Mouse (Mus musculus) CH12.LX (cell line): Measurements from ENCODE around the gene Washc1.

Source experiments
- CHD1 ChIP-seq: IDR thresholded peaks from 2 replicates; pipeline ENCODE4 v1.6.1; 2012; ENCODE audit warnings: low read depth, low read length, improper control_type of control experiment, inconsistent platforms
- CTCF ChIP-seq, 2 experiments: IDR thresholded peaks in 1 of 2; conservative IDR thresholded peaks in 1 of 2; 2 replicates each; pipeline ENCODE4 v1.5.1; 2011 to 2012; ENCODE audit warnings: low read depth in 2 of 2, low read length in 2 of 2, improper control_type of control experiment in 1 of 2, inconsistent platforms in 1 of 2, mild to moderate bottlenecking in 1 of 2, moderate library complexity in 1 of 2
- EP300 ChIP-seq: IDR thresholded peaks from 2 replicates; pipeline ENCODE4 v1.6.1; 2011; ENCODE audit warnings: low read length, improper control_type of control experiment
- ETS1 ChIP-seq: conservative IDR thresholded peaks from 2 replicates; pipeline ENCODE4 v1.6.1; 2012; ENCODE audit warnings: low read depth, mild to moderate bottlenecking, inconsistent platforms, low read length, improper control_type of control experiment, moderate library complexity
- MAFK ChIP-seq: IDR thresholded peaks from 2 replicates; pipeline ENCODE4 v1.6.1; 2011; ENCODE audit warnings: low read length, improper control_type of control experiment; ENCODE audit not compliant: insufficient replicate concordance
- RAD21 ChIP-seq: IDR thresholded peaks from 2 replicates; pipeline ENCODE4 v1.6.1; 2011; ENCODE audit warnings: low read depth, mild to moderate bottlenecking, low read length, improper control_type of control experiment, moderate library complexity
- ZC3H11A ChIP-seq: IDR thresholded peaks from 2 replicates; pipeline ENCODE4 v1.6.1; 2012; ENCODE audit warnings: low read depth, mild to moderate bottlenecking, inconsistent platforms, low read length, improper control_type of control experiment

- TF ChIP-seq CTCF (conservative IDR thresholded peaks at IDR 0.05 in 1 of 2, IDR thresholded peaks at IDR 0.05 in 1 of 2; ENCODE audit: low read depth in 2 of 2, low read length in 2 of 2) (no peak), ZC3H11A (no peak), EP300 (no peak), CHD1 (no peak), ETS1 (no peak), RAD21 (no peak), MAFK (no peak)
Measured at GRCm38 (mm10) chr17:66112166-66112565, 821 bp downstream of the Washc1 start.
